Mouse (Mus musculus): Measurements from ENCODE around the gene Wnt6.

Wnt6 gene

DNA sequence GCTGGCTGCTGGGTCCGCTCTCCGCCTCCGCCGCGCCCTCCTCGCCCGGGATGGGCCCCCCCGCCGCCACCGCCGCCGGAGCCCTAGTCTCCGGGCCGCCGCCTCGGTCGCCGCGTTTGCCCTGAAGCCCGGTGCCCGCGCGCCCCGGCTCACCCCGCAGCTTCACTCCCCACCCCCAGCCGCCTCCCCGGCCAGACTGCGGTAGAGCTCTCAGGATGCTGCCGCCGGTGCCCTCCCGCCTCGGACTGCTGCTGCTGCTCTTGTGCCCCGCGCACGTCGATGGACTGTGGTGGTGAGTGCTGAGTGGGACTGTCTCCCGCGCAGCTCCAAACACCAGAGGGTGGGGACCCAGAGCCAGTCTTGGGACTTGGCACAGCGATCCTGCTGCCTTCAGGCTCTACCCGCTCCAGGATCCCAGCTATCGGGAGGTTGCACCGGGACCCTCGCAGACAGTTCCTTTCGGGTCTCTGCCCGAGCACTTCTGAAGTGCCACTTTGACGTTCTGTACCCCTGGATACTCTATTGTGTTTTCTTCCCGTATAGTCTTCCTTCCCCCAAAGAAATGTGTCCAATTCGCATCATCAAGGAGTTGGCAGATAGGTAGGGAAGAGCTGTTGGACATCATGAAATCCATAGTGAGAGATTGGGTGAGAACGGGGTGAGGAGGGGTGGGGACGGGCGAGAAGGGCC lies 384 bp downstream of the Wnt6 start:
- in situ Hi-C loops (cut with MboI; ENCODE audit: low pct_unique_long_range_greater_than_20kb in 1 of 2, low sequenced_read_pairs in 2 of 2, unreplicated experiment in 1 of 2): loop anchor here (5.0 kb wide), 2 partner anchors 35 to 110 kb away; no protein-coding TSS in a partner anchor

DNA sequence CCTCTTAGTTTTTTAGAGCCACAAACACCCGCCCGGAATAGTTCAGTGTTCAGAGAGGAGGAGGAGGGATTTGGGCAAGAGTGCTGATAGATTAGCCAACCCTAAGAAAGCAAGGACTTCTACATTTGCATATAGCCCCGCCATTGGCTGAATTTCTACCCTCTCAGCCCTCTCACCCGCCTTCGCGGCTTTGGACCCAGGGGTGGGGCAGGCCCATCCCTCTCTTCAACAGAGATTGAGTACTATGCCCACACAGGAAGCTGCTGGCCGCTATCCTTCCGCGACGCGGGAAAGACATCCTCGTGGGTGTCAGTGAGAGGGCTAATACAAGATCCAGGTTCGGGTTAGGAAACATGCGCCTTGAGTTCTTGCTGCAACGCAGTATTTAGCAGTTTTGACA lies 1.4 kb downstream of the Wnt6 start:
- in situ Hi-C loops (cut with MboI; ENCODE audit: low pct_unique_long_range_greater_than_20kb in 1 of 2, low sequenced_read_pairs in 2 of 2, unreplicated experiment in 1 of 2): loop anchor here (5.0 kb wide), 2 partner anchors 34 to 109 kb away; no protein-coding TSS in a partner anchor

DNA sequence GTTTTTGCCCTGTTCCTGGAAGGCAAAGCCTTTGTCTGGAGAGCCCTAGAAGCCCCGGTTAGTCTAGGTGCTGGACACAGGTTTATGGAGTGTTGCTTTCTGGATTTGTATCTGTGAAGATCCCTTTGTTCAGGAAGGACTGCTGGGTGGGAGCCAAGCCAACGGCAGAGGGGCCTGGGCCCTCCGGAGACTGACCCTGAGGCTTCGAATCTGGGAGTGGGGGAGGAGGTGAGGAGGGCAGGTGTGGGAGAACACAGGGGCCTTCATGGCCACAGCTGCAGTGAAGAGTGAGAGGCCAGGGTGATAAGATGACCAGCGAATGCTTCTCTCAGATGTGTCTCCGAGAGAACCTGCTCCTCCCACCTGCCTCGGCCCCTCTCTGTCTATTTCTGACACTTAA lies 2.4 kb downstream of the Wnt6 start:
- in situ Hi-C loops (cut with MboI; ENCODE audit: low pct_unique_long_range_greater_than_20kb in 1 of 2, low sequenced_read_pairs in 2 of 2, unreplicated experiment in 1 of 2): loop anchor here (5.0 kb wide), 2 partner anchors 33 to 108 kb away; no protein-coding TSS in a partner anchor

DNA sequence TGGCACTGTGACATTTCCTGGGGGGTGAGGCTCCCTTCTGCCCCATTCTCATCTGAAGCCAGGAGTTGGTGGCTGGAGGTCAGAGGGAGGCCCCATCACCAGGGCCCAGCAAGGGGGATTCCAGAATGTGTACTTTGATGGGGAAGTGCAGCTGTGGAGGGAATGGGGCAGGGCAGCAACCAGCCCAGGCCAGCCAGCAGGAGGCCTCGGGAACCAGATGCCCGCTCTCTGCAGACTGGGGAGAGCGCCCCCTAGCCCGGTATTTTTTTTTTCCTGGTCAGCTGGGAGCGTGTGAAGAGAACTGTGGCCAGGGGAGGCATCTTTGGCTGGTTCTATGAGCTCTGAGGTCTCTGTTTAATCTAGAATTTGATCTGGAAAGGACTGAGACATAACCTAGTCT lies 4.1 kb downstream of the Wnt6 start:
- in situ Hi-C loops (cut with MboI; ENCODE audit: low pct_unique_long_range_greater_than_20kb in 1 of 2, low sequenced_read_pairs in 2 of 2, unreplicated experiment in 1 of 2): loop anchor here in 1 of 2 experiments (25.0 kb wide), 1 partner anchor 661 kb away; the partner anchor contains the start of gene Gmppa

- in situ Hi-C loops (cut with MboI; ENCODE audit: low pct_unique_long_range_greater_than_20kb in 1 of 2, low sequenced_read_pairs in 2 of 2, unreplicated experiment in 1 of 2): loop anchor here in 1 of 2 experiments (25.0 kb wide), 1 partner anchor 658 kb away; the partner anchor contains the start of gene Gmppa
Measured at GRCm38 (mm10) chr1:74778934-74779486, 7.3 kb downstream of the Wnt6 start.

GRCm38 (mm10) chr1:74782045-74782444 lies 10.4 kb downstream of the Wnt6 start:
- in situ Hi-C loops (cut with MboI; ENCODE audit: low pct_unique_long_range_greater_than_20kb in 1 of 2, low sequenced_read_pairs in 2 of 2, unreplicated experiment in 1 of 2): loop anchor here in 1 of 2 experiments (25.0 kb wide), 1 partner anchor 655 kb away; the partner anchor contains the start of gene Gmppa

DNA sequence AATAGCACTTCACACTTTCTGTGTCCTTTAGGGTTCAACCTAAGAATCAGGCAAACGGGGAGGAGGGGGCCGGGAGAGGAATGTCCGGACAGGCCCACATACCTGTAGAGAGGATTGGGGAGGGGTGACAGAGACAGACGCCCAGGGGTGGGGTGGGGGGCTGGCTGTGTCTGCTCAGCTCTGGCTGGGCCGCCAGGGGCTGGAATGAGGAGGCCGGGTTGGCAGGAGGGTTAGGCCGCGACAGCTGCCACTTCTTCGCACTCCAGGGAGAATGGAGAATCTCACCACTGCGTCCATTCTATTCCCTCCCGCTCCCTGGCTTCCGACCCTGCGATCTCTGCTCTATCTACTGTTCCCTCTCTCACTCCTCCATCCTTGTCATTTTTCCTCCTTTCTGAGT lies 11.9 kb downstream of the Wnt6 start:
- in situ Hi-C loops (cut with MboI; ENCODE audit: low pct_unique_long_range_greater_than_20kb in 1 of 2, low sequenced_read_pairs in 2 of 2, unreplicated experiment in 1 of 2): loop anchor here in 1 of 2 experiments (25.0 kb wide), 1 partner anchor 654 kb away; the partner anchor contains the start of gene Gmppa

GRCm38 (mm10) chr1:74784041-74784759 lies 12.5 kb downstream of the Wnt6 start:
- in situ Hi-C loops (cut with MboI; ENCODE audit: low pct_unique_long_range_greater_than_20kb in 1 of 2, low sequenced_read_pairs in 2 of 2, unreplicated experiment in 1 of 2): loop anchor here in 1 of 2 experiments (25.0 kb wide), 1 partner anchor 653 kb away; the partner anchor contains the start of gene Gmppa

DNA sequence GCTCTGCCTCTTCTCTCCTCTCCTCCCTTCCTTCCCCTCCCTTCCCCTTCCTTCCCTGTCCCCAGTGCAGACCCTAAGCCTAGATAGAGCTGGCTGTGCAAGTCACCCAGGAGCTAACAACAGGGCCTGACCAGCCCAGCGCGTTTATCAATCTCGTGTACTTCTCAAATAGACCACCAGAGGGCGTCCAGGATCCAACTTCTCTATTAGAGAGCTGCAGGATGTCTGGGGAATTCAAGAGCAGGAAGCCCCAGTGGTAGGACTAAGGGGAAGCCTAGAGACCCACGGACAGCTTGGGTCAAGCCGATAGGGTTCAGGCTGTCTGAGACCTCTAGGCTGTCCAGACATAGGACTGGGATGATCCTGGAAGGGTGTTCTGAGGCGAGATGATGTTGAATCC lies 16.2 kb downstream of the Wnt6 start:
- in situ Hi-C loops (cut with MboI; ENCODE audit: low pct_unique_long_range_greater_than_20kb in 1 of 2, low sequenced_read_pairs in 2 of 2, unreplicated experiment in 1 of 2): loop anchor here in 1 of 2 experiments (25.0 kb wide), 1 partner anchor 649 kb away; the partner anchor contains the start of gene Gmppa

- in situ Hi-C loops (cut with MboI; ENCODE audit: low pct_unique_long_range_greater_than_20kb in 1 of 2, low sequenced_read_pairs in 2 of 2, unreplicated experiment in 1 of 2): loop anchor here in 1 of 2 experiments (25.0 kb wide), 1 partner anchor 649 kb away; the partner anchor contains the start of gene Gmppa
Measured at GRCm38 (mm10) chr1:74788603-74789176, 17.0 kb downstream of the Wnt6 start.

DNA sequence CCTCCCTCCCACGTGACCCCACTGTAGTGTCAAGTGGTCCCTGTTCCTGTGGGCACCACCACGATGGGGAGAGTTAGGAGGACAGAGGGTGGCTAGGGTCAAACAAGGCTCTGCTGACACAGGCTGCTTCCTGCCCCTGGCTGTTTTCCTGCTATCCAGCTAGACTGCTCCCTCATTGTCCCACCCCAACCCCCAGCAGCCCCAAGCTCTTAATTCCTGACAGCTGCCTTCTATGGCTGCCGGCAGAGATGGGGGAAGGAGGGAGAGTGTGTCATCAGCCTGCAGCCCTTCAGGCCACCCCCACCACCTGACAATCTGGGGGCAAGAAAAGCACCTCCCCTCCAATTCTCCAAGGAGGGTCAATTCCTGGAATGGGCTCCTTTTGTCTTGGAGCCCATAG lies 18.4 kb downstream of the Wnt6 start:
- in situ Hi-C loops (cut with MboI; ENCODE audit: low pct_unique_long_range_greater_than_20kb in 1 of 2, low sequenced_read_pairs in 2 of 2, unreplicated experiment in 1 of 2): loop anchor here in 1 of 2 experiments (25.0 kb wide), 1 partner anchor 647 kb away; the partner anchor contains the start of gene Gmppa

- in situ Hi-C loops (cut with MboI; ENCODE audit: low pct_unique_long_range_greater_than_20kb in 1 of 2, low sequenced_read_pairs in 2 of 2, unreplicated experiment in 1 of 2): loop anchor here in 1 of 2 experiments (25.0 kb wide), 1 partner anchor 646 kb away; the partner anchor contains the start of gene Gmppa
Measured at GRCm38 (mm10) chr1:74791249-74791648, 19.6 kb downstream of the Wnt6 start, which contains the start of gene Wnt10a. Wnt10a (plus strand) TSS chr1:74791516.

- in situ Hi-C loops (cut with MboI; ENCODE audit: low pct_unique_long_range_greater_than_20kb in 1 of 2, low sequenced_read_pairs in 2 of 2, unreplicated experiment in 1 of 2): loop anchor here in 1 of 2 experiments (25.0 kb wide), 1 partner anchor 644 kb away; the partner anchor contains the start of gene Gmppa
Measured at GRCm38 (mm10) chr1:74792831-74793660, 21.4 kb downstream of the Wnt6 start.

DNA sequence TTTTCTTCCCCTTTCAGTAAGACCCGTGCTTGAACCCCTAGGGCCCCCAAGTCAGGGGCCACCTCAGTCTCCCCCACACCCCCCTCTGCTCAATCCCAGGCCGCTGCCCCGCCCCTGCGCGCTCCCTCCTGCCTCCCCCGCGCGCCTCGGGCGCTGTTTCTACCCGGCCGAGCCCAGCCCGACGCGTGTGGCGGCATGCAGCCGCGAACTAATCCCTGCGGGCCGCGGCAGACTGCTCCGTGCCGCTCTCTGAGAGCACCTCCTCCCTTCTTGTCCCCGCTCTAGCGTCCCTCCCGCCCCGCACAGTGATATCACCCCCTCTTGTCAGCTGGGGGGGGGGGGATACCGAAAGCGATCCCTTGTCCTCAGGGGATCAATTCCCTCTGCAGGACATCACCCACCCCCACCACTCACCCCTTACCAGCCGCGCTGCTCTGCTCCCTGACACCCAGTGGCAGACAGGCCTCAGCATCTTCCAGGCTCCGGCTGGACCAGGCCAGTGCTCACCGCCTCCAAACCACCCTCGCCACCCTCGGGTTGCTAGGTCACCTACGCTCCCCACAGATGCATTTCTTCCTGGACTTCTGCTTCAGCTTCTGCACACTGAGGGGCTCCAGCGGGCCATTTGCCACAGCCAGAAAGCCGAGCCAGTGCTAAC lies 22.9 kb downstream of the Wnt6 start:
- in situ Hi-C loops (cut with MboI; ENCODE audit: low pct_unique_long_range_greater_than_20kb in 1 of 2, low sequenced_read_pairs in 2 of 2, unreplicated experiment in 1 of 2): loop anchor here in 1 of 2 experiments (25.0 kb wide), 1 partner anchor 643 kb away; the partner anchor contains the start of gene Gmppa

DNA sequence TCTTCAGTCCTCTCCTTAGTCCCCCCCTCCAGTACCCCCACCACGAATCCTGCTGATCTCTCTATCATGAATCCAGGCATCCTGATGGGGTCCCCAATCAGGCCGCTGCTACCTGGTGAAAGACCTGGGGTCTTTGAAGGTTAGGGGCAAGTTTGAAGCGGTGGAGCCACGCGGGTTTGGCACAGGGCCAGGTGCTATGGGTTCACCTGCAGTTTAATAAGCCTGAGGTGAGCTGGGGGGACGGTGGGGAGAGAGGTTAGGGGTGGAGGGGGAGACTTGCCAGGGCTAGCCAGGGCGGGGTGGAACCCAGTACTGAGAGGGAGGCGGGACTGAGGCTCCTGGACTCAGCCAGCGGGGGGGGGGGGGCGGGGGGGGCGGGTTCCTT lies 23.4 kb downstream of the Wnt6 start:
- in situ Hi-C loops (cut with MboI; ENCODE audit: low pct_unique_long_range_greater_than_20kb in 1 of 2, low sequenced_read_pairs in 2 of 2, unreplicated experiment in 1 of 2): loop anchor here in 1 of 2 experiments (25.0 kb wide), 1 partner anchor 642 kb away; the partner anchor contains the start of gene Gmppa

DNA sequence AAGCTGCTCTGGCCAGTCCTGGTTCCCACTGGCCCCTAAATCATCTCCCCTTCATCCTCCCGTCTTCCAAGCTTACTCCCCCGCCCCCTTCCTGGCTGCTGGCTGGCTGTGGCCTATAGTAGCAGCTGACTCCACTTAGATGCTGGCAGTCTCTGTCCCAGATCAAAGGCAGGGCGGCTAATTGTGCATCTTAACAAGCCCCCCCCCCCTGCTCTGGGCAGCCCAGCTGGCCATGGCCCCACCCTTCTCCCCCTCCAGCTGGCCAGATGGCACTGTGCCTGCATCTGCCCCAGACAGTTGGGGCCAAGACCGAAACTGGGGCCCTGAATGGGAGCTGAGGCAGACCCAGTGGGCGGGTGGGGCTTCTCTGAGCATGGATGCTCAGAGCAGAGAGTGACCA lies 25.8 kb downstream of the Wnt6 start:
- in situ Hi-C loops (cut with MboI; ENCODE audit: low pct_unique_long_range_greater_than_20kb in 1 of 2, low sequenced_read_pairs in 2 of 2, unreplicated experiment in 1 of 2): loop anchor here in 1 of 2 experiments (25.0 kb wide), 1 partner anchor 640 kb away; the partner anchor contains the start of gene Gmppa

Data from mouse embryonic stem cell (cell line).